Mouse (Mus musculus) limb, embryonic 11.5 days (tissue): ENCODE data around the gene Camkv. TPM values are rescaled to one million over a fixed set of nuclear protein-coding genes. Genes with fewer than 3 reads are reported as not detected.

Source experiments
- ATAC-seq: fragments of 200-750 bp; cut with Nextera tagmentation; 2 replicates; pipeline ENCODE4 v1.8.0; 2017; ENCODE audit warnings: low read depth; ENCODE audit not compliant: insufficient number of reproducible peaks, low FRiP score, low TSS enrichment
- DNase-seq: peaks from one replicate; pipeline ENCODE4 v3.0.0-alpha.2; 2015; ENCODE audit warnings: low spot score
- H3K27ac ChIP-seq: fragments of 300-500 bp; sonication (generic); replicated peaks from 2 replicates; pipeline ENCODE4 v1.5.1; 2014; ENCODE audit warnings: low read depth, mild to moderate bottlenecking, low read length
- H3K27me3 ChIP-seq: fragments of 300-500 bp; sonication (generic); 2 replicates; pipeline ENCODE4 v1.6.1; 2014; ENCODE audit warnings: mild to moderate bottlenecking, low read length, mixed read lengths; ENCODE audit not compliant: control insufficient read depth, insufficient read depth
- H3K36me3 ChIP-seq: fragments of 300-500 bp; sonication (generic); 2 replicates; pipeline ENCODE4 v1.6.1; 2014; ENCODE audit warnings: mild to moderate bottlenecking, low read length, moderate library complexity, mixed read lengths; ENCODE audit not compliant: control insufficient read depth, insufficient read depth
- H3K4me1 ChIP-seq: fragments of 300-500 bp; sonication (generic); 2 replicates; pipeline ENCODE4 v1.6.1; 2014; ENCODE audit warnings: low read length, mixed read lengths; ENCODE audit not compliant: control insufficient read depth, insufficient read depth
- H3K4me2 ChIP-seq: fragments of 300-500 bp; sonication (generic); 2 replicates; pipeline ENCODE4 v1.6.1; 2014; ENCODE audit warnings: low read depth, mild to moderate bottlenecking, moderate library complexity; ENCODE audit not compliant: severe bottlenecking
- H3K4me3 ChIP-seq: fragments of 300-500 bp; sonication (generic); 2 replicates; pipeline ENCODE4 v1.5.1; 2014; ENCODE audit warnings: low read depth, low read length
- H3K9ac ChIP-seq: fragments of 300-500 bp; sonication (generic); 2 replicates; pipeline ENCODE4 v1.6.1; 2014; ENCODE audit warnings: mild to moderate bottlenecking, low read length
- H3K9me3 ChIP-seq: fragments of 300-500 bp; sonication (generic); 2 replicates; pipeline ENCODE4 v1.6.1; 2016; ENCODE audit warnings: low read length; ENCODE audit not compliant: control insufficient read depth
- WGBS: fragments of 180-500 bp; shearing (Covaris S2); extraction: QIAGEN DNeasy Blood & Tissue Kit; methylation state at CpG from one replicate; pipeline ENCODE4 v1.1.7; 2014; 5-methylcytosine and 5-hydroxymethylcytosine counted together
- polyA plus RNA-seq: library from polyadenylated mRNA; unstranded; fragments of >200 nt; fragmentation: Nextera tagmentation; extraction: Ambion mirVana; gene quantifications from 2 replicates; pipeline ENCODE4 v1.2.1, GENCODE M21; 2014

Gene Camkv
- polyA plus RNA-seq, 1 experiment from 2014 or later: 4.4 TPM

GRCm38 (mm10) chr9:107971690-107972541, 36.4 kb downstream of the Camkv start:
- H3K4me1 ChIP-seq: peaks cover 4% of the 10 kb centered on the region; the same call in 1 of the 2 replicates
- H3K9ac ChIP-seq: no peak overlapping the region
- no peak overlapping the region for H3K4me3 ChIP-seq
- DNase-seq (no peak), ATAC-seq (no peak)
- 80% methylated on average over 8 of the region's 8 CpGs for WGBS
- H3K36me3 ChIP-seq: peaks cover 11% of the 10 kb centered on the region
- H3K27ac ChIP-seq: no peak overlapping the region
- H3K4me2 ChIP-seq: no peak overlapping the region
- H3K9me3 ChIP-seq: no peaks in the 10 kb centered on the region
- H3K27me3 ChIP-seq: no peaks in the 10 kb centered on the region

GRCm38 (mm10) chr9:107974491-107975171, 39.2 kb downstream of the Camkv start:
- H3K9me3 ChIP-seq: no peaks in the 10 kb centered on the region
- WGBS: 82% methylated on average over 10 of the region's 10 CpGs
- ATAC-seq: no peak
- peaks cover 4% of the 10 kb centered on the region; the same call in 1 of the 2 replicates for H3K4me1 ChIP-seq
- H3K36me3 ChIP-seq: peaks cover 2% of the 10 kb centered on the region; the same call in 1 of the 2 replicates
- H3K27ac ChIP-seq: peak overlapping the region; percentile 23; the same call in 1 of the 2 replicates
- no peak overlapping the region for H3K4me3 ChIP-seq
- H3K4me2 ChIP-seq: no peak overlapping the region
- no peak for DNase-seq
- H3K9ac ChIP-seq: no peak overlapping the region
- H3K27me3 ChIP-seq: no peaks in the 10 kb centered on the region

GRCm38 (mm10) chr9:107975399-107976386, 40.2 kb downstream of the Camkv start, which contains the start of gene Uba7:
Uba7 (plus strand) TSS chr9:107975505.
- peaks cover 11% of the 10 kb centered on the region for H3K4me1 ChIP-seq
- no peak for ATAC-seq
- H3K36me3 ChIP-seq: no peaks in the 10 kb centered on the region; the same call in 1 of the 2 replicates
- no peaks in the 10 kb centered on the region for H3K9me3 ChIP-seq
- peak within 1 kb of the TSS; percentile 24; the same call in 1 of the 2 replicates for H3K27ac ChIP-seq
- no peak within 1 kb of the TSS for H3K4me2 ChIP-seq
- WGBS: 70% methylated on average over 12 of the region's 12 CpGs
- H3K27me3 ChIP-seq: no peaks in the 10 kb centered on the region
- DNase-seq: no peak
- H3K9ac ChIP-seq: no peak within 1 kb of the TSS
- no peak within 1 kb of the TSS for H3K4me3 ChIP-seq

- Histone ChIP-seq H3K36me3 (no peaks in the 10 kb centered on the region; the same call in 1 of the 2 replicates), H3K4me3 (no peak overlapping the region), H3K4me1 (peaks cover 31% of the 10 kb centered on the region), H3K4me2 (no peak overlapping the region), H3K27ac (no peak overlapping the region), H3K9me3 (no peaks in the 10 kb centered on the region), H3K9ac (no peak overlapping the region), H3K27me3 (no peaks in the 10 kb centered on the region)
- 94% methylated on average over 12 of the region's 12 CpGs for WGBS
- DNase-seq (no peak), ATAC-seq (no peak)
Measured at GRCm38 (mm10) chr9:107978815-107979214, 43.3 kb downstream of the Camkv start.

- ATAC-seq: peak; percentile 61
- Histone ChIP-seq H3K9ac (peak overlapping the region; percentile 85), H3K36me3 (peaks cover 4% of the 10 kb centered on the region; the same call in 1 of the 2 replicates), H3K4me1 (peaks cover 37% of the 10 kb centered on the region), H3K9me3 (no peaks in the 10 kb centered on the region), H3K4me2 (peak overlapping the region; percentile 99), H3K27ac (peak overlapping the region; percentile 100), H3K4me3 (peak overlapping the region; percentile 96), H3K27me3 (no peaks in the 10 kb centered on the region)
- DNase-seq: peak; percentile 92
- 9% methylated on average over 7 of the region's 7 CpGs for WGBS
Measured at GRCm38 (mm10) chr9:107981684-107982605, 46.5 kb downstream of the Camkv start.

- Histone ChIP-seq H3K4me1 (peaks cover 41% of the 10 kb centered on the region), H3K4me3 (peak within 1 kb of the TSS; percentile 96), H3K27me3 (no peaks in the 10 kb centered on the region), H3K9me3 (no peaks in the 10 kb centered on the region), H3K9ac (peak within 1 kb of the TSS; percentile 85), H3K27ac (peak within 1 kb of the TSS; percentile 100), H3K36me3 (0 out of 2 replicates have a peak, but pooled peaks cover 4% of the 10 kb centered on the region), H3K4me2 (peak within 1 kb of the TSS; percentile 99)
- ATAC-seq (peak; percentile 73), DNase-seq (peak; percentile 94)
- 8% methylated on average over 14 of the region's 14 CpGs for WGBS
Measured at GRCm38 (mm10) chr9:107982681-107983346, 47.3 kb downstream of the Camkv start, which contains the start of gene Gm20661. Gm20661 (plus strand) TSS chr9:107983058.

- ATAC-seq (peak; percentile 63), DNase-seq (peak; percentile 94)
- Histone ChIP-seq H3K27ac (peak overlapping the region; percentile 100), H3K9me3 (no peaks in the 10 kb centered on the region), H3K4me1 (peaks cover 43% of the 10 kb centered on the region), H3K4me2 (peak overlapping the region; percentile 99), H3K27me3 (no peaks in the 10 kb centered on the region), H3K9ac (peak overlapping the region; percentile 85), H3K36me3 (0 out of 2 replicates have a peak, but pooled peaks cover 4% of the 10 kb centered on the region), H3K4me3 (peak overlapping the region; percentile 96)
- 7% methylated on average over 4 of the region's 4 CpGs for WGBS
Measured at GRCm38 (mm10) chr9:107983421-107983890, 48.0 kb downstream of the Camkv start.
